Mouse (Mus musculus): ENCODE measurements around the gene March1.

The March1 gene

DNA sequence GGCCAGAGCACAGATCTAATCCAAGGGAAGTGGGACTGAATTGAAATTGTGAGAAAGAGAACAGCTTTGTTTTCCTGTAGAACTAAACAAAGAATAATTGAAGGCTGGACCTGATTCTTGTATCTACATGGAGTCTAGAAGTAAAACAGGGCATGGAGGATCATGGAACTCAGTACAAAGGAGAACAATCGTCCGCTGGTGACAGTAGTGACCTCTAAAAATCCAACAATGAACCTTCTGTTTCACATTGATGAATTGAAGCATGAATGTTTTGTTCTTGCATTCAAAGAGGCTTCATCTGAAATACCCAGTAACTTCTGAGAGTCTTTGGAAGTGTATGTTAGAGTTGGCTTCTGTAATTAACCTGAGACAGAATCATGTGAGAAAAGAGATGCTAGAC, 612.2 kb downstream of the March1 start:
- no peaks in the 10 kb centered on the region for H3K36me3 ChIP-seq (ENCODE audit: insufficient read depth, low read length)
- H3K4me1 ChIP-seq (replicated peaks; ENCODE audit: low read depth, low read length) = no peaks in the 10 kb centered on the region
- TF ChIP-seq POU5F1 (IDR thresholded peaks at IDR 0.05; ENCODE audit: borderline replicate concordance, low read length) = no peak
- no peak for TF ChIP-seq NANOG (IDR thresholded peaks at IDR 0.05; ENCODE audit: borderline replicate concordance, low read length)
- TF ChIP-seq CTCF (conservative IDR thresholded peaks at IDR 0.05; ENCODE audit: low read length) = no peak
- H3K9me3 ChIP-seq (ENCODE audit: low read length) = no peaks in the 10 kb centered on the region
- no peak overlapping the region for H3K4me3 ChIP-seq (replicated peaks; ENCODE audit: low read length)
- no peaks in the 10 kb centered on the region for H3K27me3 ChIP-seq (ENCODE audit: insufficient read depth, low read length)

DNA sequence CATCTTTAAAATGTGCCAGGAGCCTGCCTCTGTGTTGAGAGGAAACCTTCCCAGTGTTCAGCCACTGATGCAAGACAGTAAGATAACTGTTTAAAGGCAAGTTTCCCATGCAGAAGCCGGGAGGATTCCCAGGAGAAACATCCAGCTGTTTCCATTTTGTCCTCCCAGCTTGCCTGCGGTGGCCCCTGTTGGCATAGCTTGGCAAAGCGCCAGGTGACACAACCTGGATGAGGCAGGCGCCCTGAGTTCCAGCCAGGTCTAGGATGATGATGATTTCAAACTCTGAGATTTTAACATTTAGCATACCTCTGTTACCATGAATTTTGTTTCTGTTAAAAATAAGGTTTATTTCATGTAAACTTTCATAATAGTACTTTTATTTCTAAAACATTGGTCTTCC, 651.8 kb downstream of the March1 start:
- no peak for TF ChIP-seq NANOG (IDR thresholded peaks at IDR 0.05; ENCODE audit: borderline replicate concordance, low read length)
- TF ChIP-seq POU5F1 (IDR thresholded peaks at IDR 0.05; ENCODE audit: borderline replicate concordance, low read length) = no peak
- TF ChIP-seq CTCF (conservative IDR thresholded peaks at IDR 0.05; ENCODE audit: low read length) = no peak
- no peak overlapping the region for H3K4me3 ChIP-seq (replicated peaks; ENCODE audit: low read length)
- no peaks in the 10 kb centered on the region for H3K4me1 ChIP-seq (replicated peaks; ENCODE audit: low read depth, low read length)
- no peaks in the 10 kb centered on the region for H3K9me3 ChIP-seq (ENCODE audit: low read length)
- no peaks in the 10 kb centered on the region for H3K27me3 ChIP-seq (ENCODE audit: insufficient read depth, low read length)
- no peaks in the 10 kb centered on the region for H3K36me3 ChIP-seq (ENCODE audit: insufficient read depth, low read length)

DNA sequence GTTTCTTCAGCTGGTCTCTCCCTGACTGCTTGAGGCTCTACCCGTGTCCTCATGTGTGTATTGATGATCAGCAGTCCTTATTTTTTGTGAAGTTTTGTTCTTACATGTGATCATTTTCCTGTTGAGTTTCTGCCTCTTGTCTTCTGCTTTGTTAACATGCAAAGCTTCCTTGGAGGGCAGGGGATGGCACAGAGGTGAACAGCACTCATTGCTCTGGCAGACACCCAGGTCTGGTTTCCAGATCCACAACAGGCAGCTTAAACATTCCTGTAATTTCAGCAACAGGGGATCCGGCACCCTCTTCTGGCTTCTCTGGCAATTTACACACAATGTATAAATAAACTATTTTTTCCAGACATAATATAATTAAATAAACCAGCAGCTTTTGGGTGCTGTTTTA, 652.4 kb downstream of the March1 start:
- H3K27me3 ChIP-seq (ENCODE audit: insufficient read depth, low read length) = no peaks in the 10 kb centered on the region
- H3K4me1 ChIP-seq (replicated peaks; ENCODE audit: low read depth, low read length) = no peaks in the 10 kb centered on the region
- H3K9me3 ChIP-seq (ENCODE audit: low read length) = no peaks in the 10 kb centered on the region
- H3K36me3 ChIP-seq (ENCODE audit: insufficient read depth, low read length) = no peaks in the 10 kb centered on the region
- H3K4me3 ChIP-seq (replicated peaks; ENCODE audit: low read length) = no peak overlapping the region
- TF ChIP-seq POU5F1 (IDR thresholded peaks at IDR 0.05; ENCODE audit: borderline replicate concordance, low read length) (no peak), CTCF (conservative IDR thresholded peaks at IDR 0.05; ENCODE audit: low read length) (0 out of 2 replicates have a peak, but pooled peaks have one; percentile 3), NANOG (IDR thresholded peaks at IDR 0.05; ENCODE audit: borderline replicate concordance, low read length) (no peak)

DNA sequence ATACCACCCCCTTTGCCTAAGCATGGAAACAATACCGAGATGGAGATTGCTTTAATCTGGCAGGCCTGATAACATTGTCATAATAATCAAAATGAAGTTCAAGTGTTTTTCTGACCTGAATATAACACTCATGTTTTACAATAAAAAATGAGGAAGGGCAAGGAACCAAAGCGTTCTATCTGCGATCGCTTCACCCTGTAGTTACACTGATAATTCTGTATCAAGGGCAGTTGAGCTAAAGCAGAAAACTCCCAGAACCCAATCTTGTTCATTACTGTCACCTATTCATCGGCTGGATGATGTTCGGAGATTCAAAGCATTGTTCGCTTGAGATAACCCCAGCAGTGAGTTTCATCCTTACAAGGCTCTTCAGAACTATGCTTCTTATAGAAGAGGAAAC, 700.1 kb downstream of the March1 start:
- H3K27me3 ChIP-seq (ENCODE audit: insufficient read depth, low read length) = no peaks in the 10 kb centered on the region
- H3K36me3 ChIP-seq (ENCODE audit: insufficient read depth, low read length) = no peaks in the 10 kb centered on the region
- TF ChIP-seq POU5F1 (IDR thresholded peaks at IDR 0.05; ENCODE audit: borderline replicate concordance, low read length) = no peak
- TF ChIP-seq CTCF (conservative IDR thresholded peaks at IDR 0.05; ENCODE audit: low read length) = no peak
- TF ChIP-seq NANOG (IDR thresholded peaks at IDR 0.05; ENCODE audit: borderline replicate concordance, low read length) = no peak
- H3K4me3 ChIP-seq (replicated peaks; ENCODE audit: low read length) = no peak overlapping the region
- no peaks in the 10 kb centered on the region for H3K9me3 ChIP-seq (ENCODE audit: low read length)
- H3K4me1 ChIP-seq (replicated peaks; ENCODE audit: low read depth, low read length) = peaks cover 6% of the 10 kb centered on the region

DNA sequence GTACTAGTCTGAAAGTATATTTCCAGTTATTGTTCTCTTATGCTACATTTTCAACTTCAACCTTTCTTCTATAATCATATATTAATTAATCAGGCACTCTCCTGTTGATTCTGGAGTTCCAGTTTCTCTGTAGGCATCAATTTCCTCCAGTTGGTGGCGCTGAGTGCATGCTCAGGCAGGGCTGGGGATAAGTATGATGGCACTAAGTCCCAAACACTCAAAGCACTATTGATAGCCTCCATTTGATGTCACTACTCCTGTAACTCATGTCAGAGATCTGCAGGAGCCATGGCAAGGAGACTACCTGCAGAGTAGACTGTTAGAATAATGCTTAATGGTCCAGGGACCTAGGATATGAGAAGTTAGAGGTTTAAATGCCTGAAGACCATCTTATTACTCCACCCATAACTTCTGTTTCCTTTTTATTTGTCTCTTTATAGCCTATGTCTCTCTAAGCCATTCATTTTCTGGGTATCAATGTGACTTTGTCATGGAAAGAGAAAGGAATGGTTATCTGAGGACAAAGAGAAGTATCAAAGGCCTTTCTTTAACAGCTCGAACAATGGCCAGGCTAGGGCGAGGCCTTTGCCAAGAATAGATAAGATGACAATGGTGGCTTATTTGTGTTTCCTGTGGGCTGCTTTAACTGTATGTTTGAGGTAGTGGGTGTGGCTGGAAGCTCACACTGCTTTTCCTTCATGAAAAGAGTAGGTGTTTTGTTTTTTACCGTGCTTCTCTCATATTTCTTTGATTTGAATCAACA, 705.5 kb downstream of the March1 start:
- Histone ChIP-seq H3K36me3 (ENCODE audit: insufficient read depth, low read length) (no peaks in the 10 kb centered on the region), H3K4me1 (replicated peaks; ENCODE audit: low read depth, low read length) (peaks cover 28% of the 10 kb centered on the region), H3K4me3 (replicated peaks; ENCODE audit: low read length) (no peak overlapping the region), H3K27me3 (ENCODE audit: insufficient read depth, low read length) (no peaks in the 10 kb centered on the region), H3K9me3 (ENCODE audit: low read length) (no peaks in the 10 kb centered on the region)
- TF ChIP-seq CTCF (conservative IDR thresholded peaks at IDR 0.05; ENCODE audit: low read length) (peak; percentile 26), NANOG (IDR thresholded peaks at IDR 0.05; ENCODE audit: borderline replicate concordance, low read length) (peak; percentile 85), POU5F1 (IDR thresholded peaks at IDR 0.05; ENCODE audit: borderline replicate concordance, low read length) (no peak)

DNA sequence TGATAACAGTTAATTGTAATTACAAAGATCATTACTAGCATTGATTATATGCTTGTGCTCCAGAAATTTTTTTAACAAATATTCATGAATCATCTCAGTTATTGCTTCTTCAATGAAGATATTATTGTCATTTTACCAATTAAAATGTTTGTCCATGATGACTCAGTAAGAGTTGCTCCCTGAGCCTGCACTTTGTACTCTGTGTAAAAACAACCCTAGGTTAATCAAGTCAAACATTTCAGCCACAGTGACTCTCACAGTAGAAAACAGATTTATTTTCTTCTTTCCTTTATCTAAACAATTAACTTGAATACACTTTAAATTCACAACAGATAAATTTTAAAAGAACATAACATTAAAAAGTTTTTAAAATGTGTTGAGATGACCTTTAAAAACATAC, 708.7 kb downstream of the March1 start:
- TF ChIP-seq CTCF (conservative IDR thresholded peaks at IDR 0.05; ENCODE audit: low read length) (no peak), NANOG (IDR thresholded peaks at IDR 0.05; ENCODE audit: borderline replicate concordance, low read length) (no peak), POU5F1 (IDR thresholded peaks at IDR 0.05; ENCODE audit: borderline replicate concordance, low read length) (no peak)
- H3K4me1 ChIP-seq (replicated peaks; ENCODE audit: low read depth, low read length) = peaks cover 28% of the 10 kb centered on the region
- H3K9me3 ChIP-seq (ENCODE audit: low read length) = no peaks in the 10 kb centered on the region
- H3K4me3 ChIP-seq (replicated peaks; ENCODE audit: low read length) = no peak overlapping the region
- no peaks in the 10 kb centered on the region for H3K27me3 ChIP-seq (ENCODE audit: insufficient read depth, low read length)
- H3K36me3 ChIP-seq (ENCODE audit: insufficient read depth, low read length) = no peaks in the 10 kb centered on the region

DNA sequence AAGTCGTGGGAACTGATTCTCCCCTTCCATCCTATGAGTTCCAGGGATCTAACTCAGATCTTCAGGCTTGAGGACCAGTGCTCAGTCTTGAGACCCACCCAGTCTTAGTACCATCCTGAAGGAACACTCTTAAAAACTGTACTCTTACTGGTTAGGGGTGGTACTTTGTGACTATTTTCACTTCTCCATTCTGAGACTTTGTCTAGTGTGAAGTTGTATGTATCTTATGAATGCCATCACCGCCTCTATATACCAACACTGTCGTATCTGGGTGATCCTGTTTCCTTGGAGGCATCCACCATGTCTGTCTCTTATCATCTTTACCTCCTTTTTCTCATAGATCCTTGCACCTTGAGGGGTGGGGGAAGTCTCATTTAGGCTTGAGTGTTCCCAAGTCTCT, 714.5 kb downstream of the March1 start:
- H3K36me3 ChIP-seq (ENCODE audit: insufficient read depth, low read length) = no peaks in the 10 kb centered on the region
- H3K27me3 ChIP-seq (ENCODE audit: insufficient read depth, low read length) = no peaks in the 10 kb centered on the region
- TF ChIP-seq POU5F1 (IDR thresholded peaks at IDR 0.05; ENCODE audit: borderline replicate concordance, low read length) (no peak), NANOG (IDR thresholded peaks at IDR 0.05; ENCODE audit: borderline replicate concordance, low read length) (no peak), CTCF (conservative IDR thresholded peaks at IDR 0.05; ENCODE audit: low read length) (no peak)
- H3K4me3 ChIP-seq (replicated peaks; ENCODE audit: low read length) = no peak overlapping the region
- H3K9me3 ChIP-seq (ENCODE audit: low read length) = no peaks in the 10 kb centered on the region
- no peaks in the 10 kb centered on the region for H3K4me1 ChIP-seq (replicated peaks; ENCODE audit: low read depth, low read length)

DNA sequence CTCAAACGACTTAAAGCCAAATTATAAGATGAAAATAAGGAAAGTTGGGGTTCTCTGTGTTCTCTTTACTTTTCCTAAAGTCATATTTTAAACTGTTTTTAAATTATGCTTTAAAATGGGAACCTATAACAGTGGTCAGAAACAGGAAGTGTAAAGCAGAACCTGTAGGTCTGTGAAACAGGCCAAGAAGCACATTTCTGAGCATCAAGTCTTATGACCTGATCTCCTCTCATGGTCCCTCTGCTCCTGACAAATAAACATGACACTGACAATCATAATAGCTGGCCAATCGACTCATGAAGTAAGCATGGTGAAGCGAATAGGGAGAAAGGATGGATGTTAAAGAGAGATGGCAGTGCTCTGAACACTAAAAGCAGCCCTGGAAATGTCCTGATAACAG, 716.6 kb downstream of the March1 start:
- Histone ChIP-seq H3K36me3 (ENCODE audit: insufficient read depth, low read length) (no peaks in the 10 kb centered on the region), H3K4me3 (replicated peaks; ENCODE audit: low read length) (no peak overlapping the region), H3K9me3 (ENCODE audit: low read length) (no peaks in the 10 kb centered on the region), H3K27me3 (ENCODE audit: insufficient read depth, low read length) (no peaks in the 10 kb centered on the region), H3K4me1 (replicated peaks; ENCODE audit: low read depth, low read length) (no peaks in the 10 kb centered on the region)
- TF ChIP-seq POU5F1 (IDR thresholded peaks at IDR 0.05; ENCODE audit: borderline replicate concordance, low read length) = no peak
- TF ChIP-seq CTCF (conservative IDR thresholded peaks at IDR 0.05; ENCODE audit: low read length) = no peak
- no peak for TF ChIP-seq NANOG (IDR thresholded peaks at IDR 0.05; ENCODE audit: borderline replicate concordance, low read length)

DNA sequence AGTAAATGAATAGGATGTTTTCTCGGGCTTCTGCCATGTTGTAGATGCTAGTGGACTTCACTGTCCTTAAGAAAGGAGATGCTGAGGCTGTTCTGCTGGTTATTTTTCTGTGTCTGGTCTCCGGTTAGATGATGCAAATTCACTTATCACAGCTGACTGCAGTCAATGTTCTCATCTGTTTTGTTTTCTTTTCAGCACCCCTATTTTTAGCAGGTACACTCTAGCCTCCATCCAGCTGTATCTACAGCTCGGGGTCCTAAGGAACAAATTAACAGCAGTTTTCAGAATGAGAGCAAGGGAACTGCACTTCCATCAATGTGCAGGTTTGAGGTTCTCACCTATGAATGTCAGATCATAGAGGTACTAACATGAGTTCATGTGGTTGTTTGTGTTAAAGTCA, 721.9 kb downstream of the March1 start:
- Histone ChIP-seq H3K4me3 (replicated peaks; ENCODE audit: low read length) (no peak overlapping the region), H3K9me3 (ENCODE audit: low read length) (no peaks in the 10 kb centered on the region), H3K27me3 (ENCODE audit: insufficient read depth, low read length) (no peaks in the 10 kb centered on the region), H3K36me3 (ENCODE audit: insufficient read depth, low read length) (no peaks in the 10 kb centered on the region), H3K4me1 (replicated peaks; ENCODE audit: low read depth, low read length) (no peaks in the 10 kb centered on the region)
- TF ChIP-seq POU5F1 (IDR thresholded peaks at IDR 0.05; ENCODE audit: borderline replicate concordance, low read length) (no peak), CTCF (conservative IDR thresholded peaks at IDR 0.05; ENCODE audit: low read length) (no peak), NANOG (IDR thresholded peaks at IDR 0.05; ENCODE audit: borderline replicate concordance, low read length) (no peak)

All from E14TG2a.4 (cell line).